Mouse (Mus musculus) spleen, adult 2 months (tissue): ENCODE data around the gene Tmem82.

Experiments
- CTCF ChIP-seq: fragments of 200-500 bp; IDR thresholded peaks from 2 replicates; pipeline ENCODE4 v1.5.1; 2011; ENCODE audit warnings: mild to moderate bottlenecking, inconsistent platforms; ENCODE audit not compliant: insufficient read depth, insufficient read length, insufficient replicate concordance; ENCODE audit errors: extremely low read depth
- POLR2A ChIP-seq: fragments of 200-500 bp; IDR thresholded peaks from 2 replicates; pipeline ENCODE4 v1.6.1; 2011; ENCODE audit warnings: low read depth, low read length, inconsistent platforms

GRCm38 (mm10) chr4:141663122-141663931, 44.9 kb upstream of the Tmem82 start:
- TF ChIP-seq CTCF = no peak
- TF ChIP-seq POLR2A = no peak
